Mouse (Mus musculus) layer of hippocampus, adult 18-20 months (tissue): ENCODE data around the gene Fthl17c. TPM values are rescaled to one million over a fixed set of nuclear protein-coding genes. Genes with fewer than 3 reads are reported as not detected.
"Not testable (repeated sequence)": the region's sequence is repeated elsewhere in the genome, so short reads cannot be mapped to it uniquely, and the experiment has no call there.

Experiments used
- DNase-seq, 2 experiments: peaks; one replicate each; pipeline ENCODE4 v3.0.0; 2022; ENCODE audit warnings: low spot score in 2 of 2
- long read RNA-seq: library from polyadenylated mRNA; stranded (forward); transcript quantifications from one replicate; pipeline ENCODE4 v2.0.0, GENCODE M21; 2021
- total RNA-seq, 2 experiments: library from RNA; stranded (reverse); gene quantifications; 2 replicates each; pipeline ENCODE4 v1.2.3; 2021

Fthl17c gene
- not detected for total RNA-seq
- long read RNA-seq: 0 reads

DNA sequence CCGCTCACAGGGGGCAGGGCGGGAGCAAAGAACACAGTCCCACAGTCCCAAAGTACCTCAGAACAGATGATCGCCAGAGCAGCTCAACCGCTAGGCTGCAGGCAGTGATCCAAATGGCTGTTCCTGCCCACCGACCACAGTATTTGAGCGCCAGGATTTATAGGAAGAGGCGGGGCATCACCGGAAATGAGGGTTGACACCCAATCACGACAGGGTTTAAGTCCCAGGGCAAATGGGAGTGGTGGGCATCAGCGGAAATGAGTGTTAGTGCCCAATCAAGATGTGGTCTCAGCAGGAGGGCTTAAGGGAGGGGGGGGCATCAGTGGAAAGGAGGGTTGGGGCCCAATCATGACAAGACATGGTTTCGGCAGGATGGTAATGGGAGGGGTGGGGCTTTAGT, at the start of gene Fthl17c:
TSS of gene Fthl17c (minus strand) at position 101 of the 400 bp plus-strand sequence.
- DNase-seq: not testable (repeated sequence)

DNA sequence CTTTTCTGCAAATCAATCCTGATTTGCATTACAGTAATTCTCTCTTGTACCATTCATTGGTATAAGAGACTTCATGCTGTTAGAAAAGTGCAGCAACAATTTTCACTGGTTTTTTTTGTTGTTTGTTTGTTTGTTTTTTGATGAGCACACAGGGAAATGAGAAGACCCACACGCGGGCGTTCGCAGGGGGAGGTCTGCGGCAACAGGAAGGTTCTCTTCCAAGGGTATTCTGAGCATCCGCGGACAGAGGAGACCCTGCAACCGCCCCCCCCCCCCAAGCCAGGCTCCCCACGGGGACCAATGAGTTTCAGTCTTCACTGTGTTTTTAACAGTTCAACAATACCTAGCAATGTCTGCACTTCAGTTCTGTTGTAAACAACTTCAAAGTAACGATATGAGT, 43.1 kb upstream of the Fthl17c start:
- DNase-seq: no peak

DNA sequence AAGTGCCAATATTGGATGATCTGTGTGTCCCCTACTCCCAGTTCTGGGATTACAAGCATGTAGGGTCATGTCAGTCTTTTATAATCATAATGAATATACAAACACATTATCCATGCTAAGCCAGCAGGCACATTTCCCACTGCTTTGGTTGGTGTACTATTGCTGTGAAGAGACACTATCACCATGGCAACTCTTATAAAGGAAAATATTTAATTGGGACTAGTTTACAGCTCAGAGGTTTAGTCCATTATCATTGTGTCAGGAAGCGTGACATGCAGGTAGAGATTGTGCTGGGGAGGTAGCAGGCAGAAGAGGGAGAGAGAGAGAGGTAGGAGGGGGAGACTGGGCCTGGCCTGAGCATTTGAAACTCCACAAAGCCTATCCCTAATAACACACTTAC, 39.7 kb upstream of the Fthl17c start:
- no peak for DNase-seq

DNA sequence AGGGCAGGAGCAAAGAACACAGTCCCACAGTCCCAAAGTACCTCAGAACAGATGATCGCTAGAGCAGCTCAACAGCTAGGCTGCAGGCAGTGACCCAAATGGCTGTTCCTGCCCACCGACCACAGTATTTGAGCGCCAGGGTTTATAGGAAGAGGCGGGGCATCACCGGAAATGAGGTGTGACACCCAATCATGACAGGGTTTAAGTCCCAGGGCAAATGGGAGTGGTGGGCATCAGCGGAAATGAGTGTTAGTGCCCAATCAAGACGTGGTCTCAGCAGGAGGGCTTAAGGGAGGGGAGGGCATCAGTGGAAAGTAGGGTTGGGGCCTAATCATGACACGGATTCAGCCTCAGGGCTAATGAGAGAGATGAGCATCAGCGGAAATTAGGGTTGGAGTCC, 10.3 kb upstream of the Fthl17c start, which contains the start of gene Fthl17d:
TSS of gene Fthl17d (minus strand) at position 101 of the 400 bp plus-strand sequence.
- not testable (repeated sequence) for DNase-seq

DNA sequence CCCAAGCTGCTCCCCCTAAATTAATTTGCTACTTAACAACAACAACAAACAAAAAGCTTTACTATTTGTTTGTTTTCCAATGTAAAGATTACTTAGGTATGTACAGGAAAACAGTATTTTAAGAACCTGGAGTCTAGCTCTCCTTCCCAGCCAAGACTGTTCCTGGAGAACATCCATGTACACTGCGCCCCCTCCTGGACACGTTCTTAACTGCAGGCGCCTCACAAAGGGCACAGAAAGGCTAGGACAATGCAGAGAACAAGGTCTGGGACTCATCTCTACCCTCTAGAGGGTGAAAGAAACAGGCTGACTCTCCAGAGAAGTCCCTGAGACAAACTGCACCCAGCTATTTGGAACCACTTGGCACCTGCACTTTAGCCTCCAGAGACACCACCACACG, 11.7 kb downstream of the Fthl17c start:
- DNase-seq: peak in 1 of 2 experiments; percentile 29

DNA sequence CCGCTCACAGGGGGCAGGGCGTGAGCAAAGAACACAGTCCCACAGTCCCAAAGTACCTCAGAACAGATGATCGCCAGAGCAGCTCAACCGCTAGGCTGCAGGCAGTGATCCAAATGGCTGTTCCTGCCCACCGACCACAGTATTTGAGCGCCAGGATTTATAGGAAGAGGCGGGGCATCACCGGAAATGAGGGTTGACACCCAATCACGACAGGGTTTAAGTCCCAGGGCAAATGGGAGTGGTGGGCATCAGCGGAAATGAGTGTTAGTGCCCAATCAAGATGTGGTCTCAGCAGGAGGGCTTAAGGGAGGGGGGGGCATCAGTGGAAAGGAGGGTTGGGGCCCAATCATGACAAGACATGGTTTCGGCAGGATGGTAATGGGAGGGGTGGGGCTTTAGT, 13.5 kb downstream of the Fthl17c start, which contains the start of gene Fthl17b:
TSS of gene Fthl17b (minus strand) at position 101 of the 400 bp plus-strand sequence.
- DNase-seq: not testable (repeated sequence)

DNA sequence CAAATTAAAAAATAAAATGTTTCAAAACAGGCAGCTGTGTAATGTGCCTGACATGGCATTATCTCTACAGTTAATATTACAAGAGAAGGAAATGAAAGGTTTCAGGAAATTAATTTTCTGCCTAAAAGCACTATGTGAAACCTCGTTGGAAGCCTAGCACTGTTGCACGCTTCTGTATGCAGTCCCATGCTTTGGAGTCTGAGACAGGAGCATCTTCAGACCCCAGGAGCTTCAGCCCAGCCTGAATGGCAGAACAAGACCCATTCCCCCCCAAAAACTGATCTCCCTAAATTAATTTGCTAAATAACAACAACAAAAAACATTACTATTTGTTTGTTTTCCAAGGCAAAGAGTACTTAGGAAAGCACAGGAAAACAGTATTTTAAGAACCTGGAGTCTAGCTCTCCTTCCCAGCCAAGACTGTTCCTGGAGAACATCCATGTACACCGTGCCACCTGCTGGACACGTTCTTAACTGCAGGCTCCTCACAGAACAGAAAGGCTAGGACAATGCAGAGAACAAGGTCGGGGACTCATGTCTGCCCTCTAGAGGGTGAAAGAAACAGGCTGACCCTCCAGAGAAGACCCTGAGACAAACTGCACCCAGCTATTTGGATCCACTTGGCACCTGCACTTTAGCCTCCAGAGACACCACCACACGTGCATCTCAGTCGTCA, 28.1 kb downstream of the Fthl17c start:
- DNase-seq: peak; percentile 68 to 93

DNA sequence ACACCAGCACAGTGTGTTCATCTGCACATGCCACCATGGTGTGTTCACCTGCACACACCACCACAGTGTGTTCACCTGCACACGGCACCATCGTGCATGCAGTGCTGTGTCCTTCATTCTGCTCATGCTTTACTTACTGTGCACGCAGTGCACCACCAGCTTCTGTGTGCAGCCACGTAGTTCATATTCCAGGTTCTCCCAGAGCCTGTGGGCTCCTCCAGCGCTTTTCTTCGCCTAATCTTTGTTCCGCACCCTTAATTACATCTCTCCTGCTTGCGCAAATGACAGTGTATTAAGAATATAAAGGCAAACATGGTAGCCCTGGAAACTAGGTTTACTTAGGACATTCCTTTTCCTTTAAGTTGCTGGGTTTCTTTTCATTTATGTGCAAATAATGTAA, 32.3 kb downstream of the Fthl17c start:
- DNase-seq: no peak

DNA sequence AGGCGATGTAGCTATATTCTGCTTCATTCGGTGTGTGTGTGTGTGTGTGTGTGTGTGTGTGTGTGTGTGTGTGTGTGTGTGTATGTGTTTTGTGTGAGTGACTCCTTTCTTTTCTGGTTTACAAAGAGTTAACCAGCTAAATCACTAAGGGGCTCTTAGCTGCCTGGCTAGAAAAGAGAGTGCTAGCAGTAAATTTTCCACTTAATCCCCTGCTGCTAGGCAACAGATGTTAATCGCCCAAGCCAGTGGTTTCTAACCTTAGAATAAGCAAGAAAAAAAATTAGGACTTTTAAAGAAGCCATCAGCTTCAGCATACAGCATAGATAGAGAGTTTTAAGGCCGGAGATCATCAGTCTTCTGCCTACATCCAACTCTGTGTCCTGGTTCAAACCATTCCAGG, 49.1 kb downstream of the Fthl17c start:
- no peak for DNase-seq

Other genes starting within 250 kb of the Fthl17c start
- gene Ssx9, start 228.1 kb downstream of the Fthl17c start, total RNA-seq: not detected
- not detected for gene Ssxb5, start 172.9 kb downstream of the Fthl17c start, total RNA-seq
- gene Gm6592, start 132.6 kb downstream of the Fthl17c start, total RNA-seq: not detected
- not detected for gene Gm5751, start 102.3 kb downstream of the Fthl17c start, total RNA-seq
- gene B630019K06Rik, start 84.2 kb downstream of the Fthl17c start, total RNA-seq: 10 to 100 TPM; 35.3 to 35.9 TPM
- gene Fthl17b, start 13.6 kb downstream of the Fthl17c start, total RNA-seq: not detected
- not detected for gene Fthl17d, start 10.2 kb upstream of the Fthl17c start, total RNA-seq
- not detected for gene Fthl17e, start 56.9 kb upstream of the Fthl17c start, total RNA-seq
- gene Fthl17f, start 86.5 kb upstream of the Fthl17c start, total RNA-seq: not detected
- not detected for gene 4930402K13Rik, start 128.0 kb upstream of the Fthl17c start, total RNA-seq
- 1 to 10 TPM; 4.8 to 6.9 TPM for gene Lancl3, start 223.3 kb upstream of the Fthl17c start, total RNA-seq